Mouse (Mus musculus): ENCODE measurements around the gene 1700001K19Rik. TPM values are rescaled to one million over a fixed set of nuclear protein-coding genes. Genes with fewer than 3 reads are reported as not detected.
"Not testable (repeated sequence)": the region's sequence is repeated elsewhere in the genome, so short reads cannot be mapped to it uniquely, and the experiment has no call there.

The 1700001K19Rik gene
- total and polyA plus RNA-seq, 2 experiments from 2014 or later: not detected

- Histone ChIP-seq H3K4me3 (ENCODE audit: low read depth, low read length) (no peak overlapping the region), H3K4me1 (ENCODE audit: insufficient read depth, low read length) (no peaks in the 10 kb centered on the region), H3K27ac (ENCODE audit: low read depth, low read length) (no peak overlapping the region), H3K36me3 (ENCODE audit: insufficient read depth, low read length) (peaks cover 35% of the 10 kb centered on the region), H3K4me2 (ENCODE audit: low read depth, low read length, poor library complexity, severe bottlenecking) (no peak overlapping the region), H3K27me3 (ENCODE audit: insufficient read depth, low read length) (no peaks in the 10 kb centered on the region), H3K9me3 (ENCODE audit: low read length) (no peaks in the 10 kb centered on the region), H3K9ac (replicated peaks; ENCODE audit: low read length, poor library complexity, severe bottlenecking) (no peak overlapping the region)
- DNase-seq (ENCODE audit: low spot score) (no peak), ATAC-seq (ENCODE audit: low FRiP score) (no peak)
- no peak for TF ChIP-seq CTCF (IDR thresholded peaks at IDR 0.05)
- WGBS: 92% methylated on average over 6 of the region's 6 CpGs
Measured at GRCm38 (mm10) chr12:110689919-110690643, 7.7 kb upstream of the 1700001K19Rik start.

- H3K27me3 ChIP-seq (ENCODE audit: insufficient read depth, low read length); H3K4me1 ChIP-seq (ENCODE audit: insufficient read depth, low read length); H3K9me3 ChIP-seq (ENCODE audit: low read length); H3K4me3 ChIP-seq (ENCODE audit: low read depth, low read length); H3K4me2 ChIP-seq (ENCODE audit: low read depth, low read length, poor library complexity, severe bottlenecking); H3K9ac ChIP-seq (replicated peaks; ENCODE audit: low read length, poor library complexity, severe bottlenecking); DNase-seq (ENCODE audit: low spot score); ATAC-seq (ENCODE audit: low FRiP score); H3K27ac ChIP-seq (ENCODE audit: low read depth, low read length): not testable (repeated sequence)
- WGBS: 96% methylated on average over 3 of the region's 3 CpGs
- H3K36me3 ChIP-seq (ENCODE audit: insufficient read depth, low read length): peaks cover 30% of the 10 kb centered on the region
Measured at GRCm38 (mm10) chr12:110688921-110689320, 6.5 kb upstream of the 1700001K19Rik start.

GRCm38 (mm10) chr12:110687894-110688734 lies 5.7 kb upstream of the 1700001K19Rik start:
- no peaks in the 10 kb centered on the region for H3K27me3 ChIP-seq (ENCODE audit: insufficient read depth, low read length)
- peak; percentile 25 for DNase-seq (ENCODE audit: low spot score)
- H3K4me3 ChIP-seq (ENCODE audit: low read depth, low read length): no peak overlapping the region
- no peak for TF ChIP-seq CTCF (IDR thresholded peaks at IDR 0.05)
- H3K9me3 ChIP-seq (ENCODE audit: low read length): no peaks in the 10 kb centered on the region
- H3K36me3 ChIP-seq (ENCODE audit: insufficient read depth, low read length): peaks cover 30% of the 10 kb centered on the region
- no peaks in the 10 kb centered on the region for H3K4me1 ChIP-seq (ENCODE audit: insufficient read depth, low read length)
- no peak overlapping the region for H3K4me2 ChIP-seq (ENCODE audit: low read depth, low read length, poor library complexity, severe bottlenecking)
- no peak overlapping the region for H3K9ac ChIP-seq (replicated peaks; ENCODE audit: low read length, poor library complexity, severe bottlenecking)
- WGBS: 76% methylated on average over 12 of the region's 12 CpGs
- no peak for ATAC-seq (ENCODE audit: low FRiP score)
- no peak overlapping the region for H3K27ac ChIP-seq (ENCODE audit: low read depth, low read length)

GRCm38 (mm10) chr12:110683580-110683979 lies 1.2 kb upstream of the 1700001K19Rik start:
- H3K4me1 ChIP-seq (ENCODE audit: insufficient read depth, low read length): no peaks in the 10 kb centered on the region
- H3K9me3 ChIP-seq (ENCODE audit: low read length): no peaks in the 10 kb centered on the region
- H3K27me3 ChIP-seq (ENCODE audit: insufficient read depth, low read length): no peaks in the 10 kb centered on the region
- 0 out of 2 replicates have a peak, but pooled peaks cover 11% of the 10 kb centered on the region for H3K36me3 ChIP-seq (ENCODE audit: insufficient read depth, low read length)
- no peak overlapping the region for H3K4me2 ChIP-seq (ENCODE audit: low read depth, low read length, poor library complexity, severe bottlenecking)
- DNase-seq (ENCODE audit: low spot score): no peak
- H3K27ac ChIP-seq (ENCODE audit: low read depth, low read length): no peak overlapping the region
- ATAC-seq (ENCODE audit: low FRiP score): no peak
- TF ChIP-seq CTCF (IDR thresholded peaks at IDR 0.05): no peak
- H3K9ac ChIP-seq (replicated peaks; ENCODE audit: low read length, poor library complexity, severe bottlenecking): no peak overlapping the region
- no peak overlapping the region for H3K4me3 ChIP-seq (ENCODE audit: low read depth, low read length)
- WGBS: no CpG with 5 or more reads among the region's 1 CpGs

DNA sequence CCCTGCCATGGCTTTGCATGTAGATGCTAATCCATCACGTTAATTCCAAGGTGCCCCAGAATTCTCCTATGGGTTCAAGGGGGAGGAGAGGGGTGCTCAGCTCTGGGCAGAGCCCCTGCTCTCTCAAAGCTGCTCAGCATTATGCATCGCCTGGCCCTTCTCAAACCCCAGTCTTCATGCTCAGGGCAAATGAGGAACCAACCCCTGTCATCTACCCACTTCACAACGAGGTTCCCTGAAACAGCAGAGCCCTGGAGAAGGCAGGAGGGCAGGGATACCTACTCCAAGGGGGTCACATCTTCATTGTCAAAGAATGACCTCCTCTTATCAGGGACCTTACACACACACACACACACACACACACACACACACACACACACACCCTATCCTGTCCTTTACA lies 541 bp downstream of the 1700001K19Rik start:
- H3K4me1 ChIP-seq (ENCODE audit: insufficient read depth, low read length): no peaks in the 10 kb centered on the region
- H3K27me3 ChIP-seq (ENCODE audit: insufficient read depth, low read length): no peaks in the 10 kb centered on the region
- ATAC-seq (ENCODE audit: low FRiP score) (no peak), DNase-seq (ENCODE audit: low spot score) (no peak)
- no peak overlapping the region for H3K9ac ChIP-seq (replicated peaks; ENCODE audit: low read length, poor library complexity, severe bottlenecking)
- no peak overlapping the region for H3K4me3 ChIP-seq (ENCODE audit: low read depth, low read length)
- no peak for TF ChIP-seq CTCF (IDR thresholded peaks at IDR 0.05)
- no peak overlapping the region for H3K4me2 ChIP-seq (ENCODE audit: low read depth, low read length, poor library complexity, severe bottlenecking)
- H3K36me3 ChIP-seq (ENCODE audit: insufficient read depth, low read length): 0 out of 2 replicates have a peak, but pooled peaks cover 5% of the 10 kb centered on the region
- no peak overlapping the region for H3K27ac ChIP-seq (ENCODE audit: low read depth, low read length)
- H3K9me3 ChIP-seq (ENCODE audit: low read length): no peaks in the 10 kb centered on the region
- WGBS: 58% methylated on average over 3 of the region's 3 CpGs

- no peak overlapping the region for H3K27ac ChIP-seq (ENCODE audit: low read depth, low read length)
- H3K9me3 ChIP-seq (ENCODE audit: low read length): no peaks in the 10 kb centered on the region
- no peak for TF ChIP-seq CTCF (IDR thresholded peaks at IDR 0.05)
- ATAC-seq (ENCODE audit: low FRiP score) (no peak), DNase-seq (ENCODE audit: low spot score) (peak; percentile 3)
- no peak overlapping the region for H3K4me3 ChIP-seq (ENCODE audit: low read depth, low read length)
- no peaks in the 10 kb centered on the region for H3K36me3 ChIP-seq (ENCODE audit: insufficient read depth, low read length)
- H3K9ac ChIP-seq (replicated peaks; ENCODE audit: low read length, poor library complexity, severe bottlenecking): no peak overlapping the region
- no peaks in the 10 kb centered on the region for H3K4me1 ChIP-seq (ENCODE audit: insufficient read depth, low read length)
- H3K27me3 ChIP-seq (ENCODE audit: insufficient read depth, low read length): no peaks in the 10 kb centered on the region
- no peak overlapping the region for H3K4me2 ChIP-seq (ENCODE audit: low read depth, low read length, poor library complexity, severe bottlenecking)
- 47% methylated on average over 7 of the region's 7 CpGs for WGBS
Measured at GRCm38 (mm10) chr12:110681191-110681590, 1.2 kb downstream of the 1700001K19Rik start.

Data from midbrain, postnatal 0 days (tissue).